Mouse (Mus musculus) c-Kit-negative CD71-positive TER-119-positive erythroid progenitor cells, embryonic 14.5 days (primary cell): Measurements from ENCODE around the gene Frg2f1.
A peak's percentile ranks its signal among the peaks of the same experiment; 100 is the strongest.
"Not testable (repeated sequence)": the region's sequence is repeated elsewhere in the genome, so short reads cannot be mapped to it uniquely, and the experiment has no call there.

ENCODE experiments used
- DNase-seq: peaks from one replicate; pipeline ENCODE4 v3.0.0-alpha.2; 2013; ENCODE audit warnings: low read depth, low spot score

Gene Frg2f1

DNA sequence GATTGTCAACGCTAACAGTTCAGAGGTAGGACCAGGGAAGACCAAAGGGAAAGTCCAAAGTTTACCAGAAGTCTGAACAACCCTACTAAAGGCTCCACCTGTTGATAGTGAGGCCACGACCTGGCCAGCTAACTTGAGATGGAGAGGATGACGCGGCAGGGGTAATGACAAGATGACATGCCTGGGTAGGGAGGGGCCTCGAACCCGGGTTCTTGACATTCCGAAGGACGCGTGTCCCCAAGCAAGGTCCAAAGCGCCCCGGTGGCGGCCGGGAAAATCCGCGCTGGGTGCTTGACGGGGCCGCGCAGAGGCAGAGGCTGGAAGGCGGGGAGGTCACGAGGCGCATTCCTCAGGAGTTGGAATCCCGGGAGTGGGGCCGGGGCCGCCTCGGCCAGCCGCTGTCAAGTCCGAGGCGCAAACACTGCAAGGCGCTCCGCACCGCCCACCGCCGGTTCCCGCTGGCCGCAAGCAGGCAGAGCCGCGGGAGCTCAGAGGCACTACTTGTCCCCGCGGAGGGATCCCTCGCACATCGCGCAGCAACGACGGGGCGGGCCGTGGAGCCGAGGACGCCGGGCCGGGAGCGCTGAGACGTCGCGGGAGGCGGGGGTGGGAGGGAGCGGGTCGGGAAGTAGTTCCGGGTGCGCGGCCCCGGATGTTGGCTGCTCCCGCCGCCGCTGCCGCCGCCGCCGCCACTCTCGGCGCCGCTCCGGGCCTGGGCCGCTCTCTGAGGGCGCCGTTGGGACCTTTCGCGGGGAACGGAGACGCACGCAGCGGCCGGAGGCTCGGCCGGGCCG lies at the start of gene Frg2f1:
Gene Frg2f1, minus strand, starts transcription at position 499 of the 794 bp plus-strand sequence.
- peak; percentile 78 for DNase-seq

- DNase-seq, result no peak
Observed at GRCm38 (mm10) chr4:119588037-119588436, 48.7 kb upstream of the Frg2f1 start.

DNA sequence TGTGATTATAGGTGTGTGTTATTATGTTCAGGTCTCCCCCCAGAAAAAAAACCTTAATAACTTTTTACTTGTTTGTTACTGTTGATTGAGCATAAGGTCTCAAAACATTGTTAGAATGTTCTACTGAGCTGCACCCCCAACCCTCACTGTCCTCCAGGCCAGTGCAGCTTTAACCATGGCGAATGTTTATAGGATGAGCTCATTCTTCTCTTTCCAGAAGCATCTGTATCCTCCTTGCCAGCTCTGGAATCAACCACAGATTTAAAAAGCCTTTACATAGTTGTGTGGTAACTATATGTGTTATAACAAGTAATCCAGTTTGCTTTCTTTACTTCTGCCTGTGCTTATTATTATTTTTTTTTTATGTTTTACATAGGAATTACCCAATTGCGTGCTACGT lies 36.1 kb upstream of the Frg2f1 start:
- no peak for DNase-seq

DNA sequence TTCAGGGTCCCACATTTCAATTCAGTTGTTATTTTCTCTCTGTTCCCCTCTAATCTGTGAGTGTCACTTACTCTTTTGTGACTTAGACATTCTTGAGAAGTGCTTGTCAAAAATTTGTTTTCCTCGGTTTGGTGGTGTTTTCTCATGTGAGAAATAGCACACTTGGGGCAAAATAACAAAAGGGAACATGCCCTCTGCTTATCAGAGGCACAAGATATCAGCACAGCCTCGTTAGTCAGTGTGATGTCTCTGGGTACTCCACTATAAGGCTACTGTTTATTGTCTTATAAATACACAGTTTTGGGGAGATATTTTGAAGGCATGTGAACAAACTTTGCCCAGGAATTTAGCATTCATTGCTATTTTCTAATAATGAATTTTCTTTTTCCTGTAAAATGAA lies 35.2 kb upstream of the Frg2f1 start:
- DNase-seq, result no peak

GRCm38 (mm10) chr4:119572682-119573081 lies 33.4 kb upstream of the Frg2f1 start:
- no peak for DNase-seq

DNA sequence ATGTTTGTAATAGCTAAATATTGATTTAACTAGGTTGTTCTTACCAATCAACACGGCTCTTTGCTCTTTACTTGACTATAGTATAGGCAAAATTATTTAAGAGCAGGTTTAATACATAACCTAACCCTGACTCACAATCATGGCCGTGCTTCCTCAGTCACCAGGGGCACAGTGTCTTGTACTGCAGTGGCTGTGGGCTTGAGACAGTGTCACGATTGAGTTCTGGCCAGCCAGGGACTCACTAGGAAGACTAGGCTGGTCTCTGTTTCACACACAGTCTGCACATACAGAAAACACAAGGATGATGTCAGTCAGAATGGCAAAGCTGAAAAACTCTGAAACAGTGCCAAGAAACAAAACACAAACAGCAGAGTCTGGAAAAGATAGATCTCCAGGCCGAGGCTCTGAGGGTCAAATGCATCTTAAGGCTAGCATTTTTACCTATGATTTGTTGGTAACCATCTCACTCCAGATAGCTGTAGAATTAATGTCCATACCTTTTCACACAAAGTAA lies 27.1 kb upstream of the Frg2f1 start:
- no peak for DNase-seq

DNA sequence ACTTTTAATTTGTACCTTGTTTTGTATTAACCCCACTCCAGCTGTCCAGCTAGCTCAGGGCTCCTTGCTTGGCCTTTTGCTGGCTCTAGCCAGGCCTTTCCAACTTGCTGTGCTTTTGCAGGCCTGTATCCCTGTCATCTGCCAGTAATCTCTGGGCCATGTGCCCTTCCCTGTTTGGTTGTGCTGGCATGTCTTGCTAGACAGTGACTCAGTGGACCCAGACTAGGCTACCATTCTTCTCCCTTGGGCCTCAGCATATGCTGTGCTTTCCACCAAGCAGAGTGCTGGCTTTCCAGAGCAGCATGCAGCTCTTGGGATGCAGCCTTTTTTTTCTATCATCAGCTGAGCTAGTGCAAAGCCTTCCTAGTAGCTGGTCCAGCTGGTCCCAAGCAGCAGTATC lies 23.8 kb upstream of the Frg2f1 start:
- DNase-seq, result no peak

DNA sequence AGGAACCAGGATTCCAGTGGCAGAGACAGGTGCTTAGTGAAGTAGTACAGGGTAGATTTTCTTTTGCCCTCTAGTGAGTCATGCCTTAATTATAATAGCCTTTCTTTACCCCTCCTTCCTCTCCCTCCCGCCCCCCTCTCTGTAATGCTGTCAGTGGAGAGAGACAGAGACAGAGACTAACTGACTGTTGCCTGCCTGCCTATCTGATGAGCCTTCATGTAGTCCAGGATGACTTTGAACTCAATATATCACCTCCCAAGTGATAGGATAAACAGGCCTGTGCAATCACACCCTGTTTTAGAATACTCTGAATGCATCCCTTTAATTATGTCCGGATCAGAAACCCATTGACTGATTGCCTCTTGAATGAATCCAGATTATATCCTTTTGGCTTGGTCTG lies 16.1 kb upstream of the Frg2f1 start:
- DNase-seq, result no peak

DNA sequence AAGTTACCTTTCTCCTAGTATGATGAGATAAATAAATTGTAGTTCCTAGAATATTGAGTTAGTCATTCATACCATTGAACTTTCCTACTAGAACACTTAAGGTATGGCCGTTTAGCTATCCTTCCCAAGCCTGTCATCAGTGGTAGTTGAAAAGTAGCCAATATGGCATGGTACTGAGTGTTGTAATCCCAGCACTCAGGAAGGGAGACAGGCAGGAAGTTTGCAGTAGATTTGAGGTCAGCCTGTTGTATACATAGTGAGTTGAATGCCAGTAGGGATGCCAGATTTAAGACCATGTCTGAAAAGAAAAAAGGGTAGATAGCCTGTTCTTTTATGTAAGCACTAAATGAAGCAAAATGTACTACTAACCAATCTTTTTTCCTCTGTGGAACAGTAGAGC lies 11.5 kb upstream of the Frg2f1 start:
- no peak for DNase-seq

GRCm38 (mm10) chr4:119540533-119540890 lies 1.2 kb upstream of the Frg2f1 start:
- no peak for DNase-seq

GRCm38 (mm10) chr4:119539836-119540532 lies 655 bp upstream of the Frg2f1 start:
- DNase-seq, result peak; percentile 16

- no peak for DNase-seq
Observed at GRCm38 (mm10) chr4:119537436-119537835, 1.9 kb downstream of the Frg2f1 start.

GRCm38 (mm10) chr4:119536615-119537014 lies 2.7 kb downstream of the Frg2f1 start, which contains the start of gene Foxj3:
Gene Foxj3 (plus strand): TSS chr4:119537004.
- not testable (repeated sequence) for DNase-seq

DNA sequence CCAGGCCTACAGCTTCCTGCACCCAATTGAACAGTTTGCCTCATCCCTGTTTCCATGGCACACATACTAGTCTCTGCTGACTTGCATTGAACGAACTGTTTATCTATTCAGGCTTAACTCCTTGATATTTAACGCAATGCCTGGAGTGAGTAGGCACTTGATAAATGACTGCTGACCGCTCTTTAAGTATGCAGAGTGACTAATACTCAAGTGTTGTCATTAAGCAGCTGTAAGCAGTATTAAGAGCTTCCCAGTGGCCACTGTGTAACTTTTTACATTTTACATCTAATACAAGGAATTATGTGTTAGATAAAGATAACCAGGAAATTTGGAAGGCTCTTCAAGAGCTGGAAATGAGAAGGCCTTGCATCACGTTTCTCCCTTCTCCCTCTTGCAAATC lies 4.2 kb downstream of the Frg2f1 start:
- DNase-seq, result no peak

DNA sequence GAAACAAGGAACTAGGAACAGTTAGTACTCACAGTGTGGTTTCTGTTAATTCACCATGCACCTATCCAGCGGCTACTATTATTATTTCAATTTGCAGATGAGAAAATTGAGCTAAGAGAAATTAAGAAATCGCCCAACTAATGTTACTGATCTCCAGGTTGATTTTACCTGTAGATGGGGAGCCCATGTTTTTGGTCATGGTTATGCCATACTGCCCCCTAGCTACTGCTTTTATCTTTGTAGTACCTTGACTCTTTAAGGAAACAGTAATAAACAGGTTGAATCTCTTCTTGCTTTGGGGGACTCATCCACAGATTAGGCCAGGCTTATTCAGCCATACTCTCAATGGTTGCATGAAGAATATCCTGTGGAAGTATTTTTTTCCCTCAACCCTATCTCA lies 7.5 kb downstream of the Frg2f1 start:
- no peak for DNase-seq

DNA sequence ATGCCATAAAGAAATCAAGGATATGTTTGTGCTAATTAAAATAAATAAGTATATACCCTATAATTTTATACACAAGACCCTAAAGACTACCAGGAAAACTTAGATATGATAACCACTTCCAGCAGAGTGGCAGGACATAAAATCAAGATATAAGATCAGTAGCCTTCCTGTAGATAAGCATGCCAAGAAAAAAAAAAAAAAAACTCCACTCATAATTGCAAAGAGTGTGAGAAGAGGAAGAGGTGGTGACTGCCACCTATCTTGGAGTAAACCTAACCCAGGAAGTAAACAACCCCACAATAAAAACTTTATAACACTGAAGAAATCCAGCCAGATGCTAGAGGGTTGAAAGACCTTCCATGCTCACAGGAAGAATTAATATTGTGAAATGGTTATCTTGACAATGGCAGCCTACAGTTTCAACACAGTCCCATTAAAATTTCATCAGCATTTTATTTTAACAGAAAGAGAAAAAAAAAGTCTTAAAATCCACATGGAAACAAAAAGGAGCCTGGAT lies 12.9 kb downstream of the Frg2f1 start:
- no peak for DNase-seq

DNA sequence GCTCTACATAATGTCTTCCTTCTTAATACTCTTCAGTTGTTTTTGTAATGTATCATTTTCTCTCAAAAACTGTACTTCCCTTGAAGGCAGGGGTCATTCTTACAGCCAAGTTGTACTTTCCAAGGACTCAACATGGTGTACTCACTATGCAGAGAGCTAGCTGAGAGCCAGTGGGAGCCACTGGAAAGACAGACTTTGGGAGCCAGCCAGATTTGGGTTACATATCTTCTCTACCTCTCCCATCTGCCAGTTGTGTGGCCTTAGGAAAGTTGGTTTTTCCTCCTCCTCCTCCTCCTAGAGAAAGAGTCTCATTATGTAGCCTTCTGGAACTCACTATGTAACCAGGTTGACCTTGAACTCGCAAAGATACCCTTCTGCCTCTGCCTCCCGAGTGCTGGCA lies 14.9 kb downstream of the Frg2f1 start:
- DNase-seq, result no peak

- DNase-seq, result no peak
Observed at GRCm38 (mm10) chr4:119524010-119524409, 15.3 kb downstream of the Frg2f1 start.

- no peak for DNase-seq
Observed at GRCm38 (mm10) chr4:119523575-119523974, 15.8 kb downstream of the Frg2f1 start.

GRCm38 (mm10) chr4:119512731-119513141 lies 26.6 kb downstream of the Frg2f1 start:
- DNase-seq, result no peak

GRCm38 (mm10) chr4:119511591-119511990 lies 27.7 kb downstream of the Frg2f1 start:
- DNase-seq, result no peak

GRCm38 (mm10) chr4:119498319-119498848 lies 40.9 kb downstream of the Frg2f1 start:
- no peak for DNase-seq
